Mouse (Mus musculus): ENCODE results near the gene Coq6. TPM values are rescaled to one million over a fixed set of nuclear protein-coding genes. Genes with fewer than 3 reads are reported as not detected.

The Coq6 gene
- polyA plus RNA-seq, 1 experiment from 2014 or later, result 47.2 TPM

- Histone ChIP-seq H3K4me3 (ENCODE audit: low read depth, low read length) (no peak overlapping the region), H3K36me3 (replicated peaks; ENCODE audit: control insufficient read depth, insufficient read depth, low read depth, low read length) (no peaks in the 10 kb centered on the region), H3K9ac (replicated peaks; ENCODE audit: low read length) (no peak overlapping the region), H3K27ac (replicated peaks; ENCODE audit: low read depth, low read length) (no peak overlapping the region), H3K4me2 (ENCODE audit: low read depth, low read length) (no peak overlapping the region), H3K4me1 (ENCODE audit: control insufficient read depth, insufficient read depth, low read length) (no peaks in the 10 kb centered on the region), H3K9me3 (replicated peaks; ENCODE audit: control insufficient read depth, low read length) (no peaks in the 10 kb centered on the region), H3K27me3 (ENCODE audit: control insufficient read depth, insufficient read depth, low read length) (no peaks in the 10 kb centered on the region)
- DNase-seq (ENCODE audit: low spot score), result no peak
- WGBS, result 83% methylated on average over 5 of the region's 5 CpGs
- no peak for ATAC-seq (replicated peaks; ENCODE audit: insufficient number of reproducible peaks, low FRiP score, low TSS enrichment, low read depth)
These were observed 37.2 kb downstream of the Coq6 start for GRCm38 (mm10) chr12:84398629-84399028.

DNA sequence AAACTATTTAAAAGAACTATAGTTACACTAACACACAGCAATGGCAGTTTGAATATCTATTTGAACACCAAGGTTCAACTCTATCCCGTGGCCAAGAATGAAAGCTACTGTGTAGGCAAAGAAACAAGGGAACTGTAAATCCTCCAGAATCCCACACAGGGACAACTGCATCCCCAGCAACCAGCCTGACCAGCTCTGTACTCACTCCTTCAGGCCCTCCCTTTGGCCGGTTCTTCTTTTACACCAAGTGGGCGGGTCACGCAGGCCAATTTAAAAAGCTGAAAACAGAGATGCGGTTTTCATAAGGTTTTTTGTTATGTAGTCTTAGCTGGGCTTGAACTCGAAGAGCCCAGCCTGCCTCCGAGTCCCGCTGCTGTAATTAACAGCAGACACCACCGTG, 37.7 kb downstream of the Coq6 start:
- ATAC-seq (replicated peaks; ENCODE audit: insufficient number of reproducible peaks, low FRiP score, low TSS enrichment, low read depth), result no peak
- WGBS, result 66% methylated on average over 9 of the region's 9 CpGs
- no peaks in the 10 kb centered on the region for H3K27me3 ChIP-seq (ENCODE audit: control insufficient read depth, insufficient read depth, low read length)

GRCm38 (mm10) chr12:84399663-84400062, 38.2 kb downstream of the Coq6 start:
- H3K36me3 ChIP-seq (replicated peaks; ENCODE audit: control insufficient read depth, insufficient read depth, low read depth, low read length), result no peaks in the 10 kb centered on the region
- DNase-seq (ENCODE audit: low spot score) (no peak), ATAC-seq (replicated peaks; ENCODE audit: insufficient number of reproducible peaks, low FRiP score, low TSS enrichment, low read depth) (no peak)
- H3K9ac ChIP-seq (replicated peaks; ENCODE audit: low read length), result no peak overlapping the region
- H3K27me3 ChIP-seq (ENCODE audit: control insufficient read depth, insufficient read depth, low read length), result no peaks in the 10 kb centered on the region
- H3K27ac ChIP-seq (replicated peaks; ENCODE audit: low read depth, low read length), result no peak overlapping the region
- H3K4me3 ChIP-seq (ENCODE audit: low read depth, low read length), result no peak overlapping the region
- H3K4me1 ChIP-seq (ENCODE audit: control insufficient read depth, insufficient read depth, low read length), result no peaks in the 10 kb centered on the region
- no peak overlapping the region for H3K4me2 ChIP-seq (ENCODE audit: low read depth, low read length)
- 77% methylated on average over 9 of the region's 9 CpGs for WGBS
- no peaks in the 10 kb centered on the region for H3K9me3 ChIP-seq (replicated peaks; ENCODE audit: control insufficient read depth, low read length)

More for the DNA sequence above, 37.7 kb downstream of the Coq6 start:
- H3K27ac ChIP-seq (replicated peaks; ENCODE audit: low read depth, low read length), result no peak overlapping the region
- DNase-seq (ENCODE audit: low spot score), result no peak
- H3K36me3 ChIP-seq (replicated peaks; ENCODE audit: control insufficient read depth, insufficient read depth, low read depth, low read length), result no peaks in the 10 kb centered on the region
- H3K9me3 ChIP-seq (replicated peaks; ENCODE audit: control insufficient read depth, low read length), result no peaks in the 10 kb centered on the region
- H3K4me1 ChIP-seq (ENCODE audit: control insufficient read depth, insufficient read depth, low read length), result no peaks in the 10 kb centered on the region
- no peak overlapping the region for H3K4me3 ChIP-seq (ENCODE audit: low read depth, low read length)
- no peak overlapping the region for H3K4me2 ChIP-seq (ENCODE audit: low read depth, low read length)
- H3K9ac ChIP-seq (replicated peaks; ENCODE audit: low read length), result no peak overlapping the region

- 83% methylated on average over 3 of the region's 3 CpGs for WGBS
- ATAC-seq (replicated peaks; ENCODE audit: insufficient number of reproducible peaks, low FRiP score, low TSS enrichment, low read depth) (no peak), DNase-seq (ENCODE audit: low spot score) (no peak)
- no peaks in the 10 kb centered on the region for H3K27me3 ChIP-seq (ENCODE audit: control insufficient read depth, insufficient read depth, low read length)
- no peaks in the 10 kb centered on the region for H3K9me3 ChIP-seq (replicated peaks; ENCODE audit: control insufficient read depth, low read length)
- no peak overlapping the region for H3K9ac ChIP-seq (replicated peaks; ENCODE audit: low read length)
- no peak overlapping the region for H3K4me3 ChIP-seq (ENCODE audit: low read depth, low read length)
- no peak overlapping the region for H3K27ac ChIP-seq (replicated peaks; ENCODE audit: low read depth, low read length)
- H3K36me3 ChIP-seq (replicated peaks; ENCODE audit: control insufficient read depth, insufficient read depth, low read depth, low read length), result no peaks in the 10 kb centered on the region
- no peaks in the 10 kb centered on the region for H3K4me1 ChIP-seq (ENCODE audit: control insufficient read depth, insufficient read depth, low read length)
- H3K4me2 ChIP-seq (ENCODE audit: low read depth, low read length), result no peak overlapping the region
These were observed 38.6 kb downstream of the Coq6 start for GRCm38 (mm10) chr12:84400068-84400467.

DNA sequence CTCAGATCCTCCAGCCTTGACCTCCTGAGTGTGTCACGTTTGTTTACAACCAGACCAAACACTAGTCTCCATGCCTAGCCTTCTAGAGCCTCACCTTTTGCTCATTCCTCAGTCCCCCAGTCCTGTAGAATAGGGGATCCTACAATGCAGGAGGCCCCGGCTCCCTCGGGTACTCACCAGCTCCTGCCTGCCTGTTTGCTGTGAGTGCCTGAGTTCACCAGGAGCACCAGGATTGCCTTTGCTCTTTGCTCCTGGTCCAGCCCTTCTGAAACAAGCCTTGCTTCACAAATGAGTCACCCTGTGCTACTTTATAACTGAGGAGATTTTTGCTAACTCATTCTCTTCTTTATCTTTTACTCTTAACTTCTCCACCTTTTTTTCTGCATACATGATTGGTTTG, 39.2 kb downstream of the Coq6 start:
- H3K4me2 ChIP-seq (ENCODE audit: low read depth, low read length), result no peak overlapping the region
- 78% methylated on average over 3 of the region's 3 CpGs for WGBS
- no peaks in the 10 kb centered on the region for H3K36me3 ChIP-seq (replicated peaks; ENCODE audit: control insufficient read depth, insufficient read depth, low read depth, low read length)
- H3K4me1 ChIP-seq (ENCODE audit: control insufficient read depth, insufficient read depth, low read length), result no peaks in the 10 kb centered on the region
- no peak overlapping the region for H3K9ac ChIP-seq (replicated peaks; ENCODE audit: low read length)
- ATAC-seq (replicated peaks; ENCODE audit: insufficient number of reproducible peaks, low FRiP score, low TSS enrichment, low read depth) (no peak), DNase-seq (ENCODE audit: low spot score) (no peak)
- no peak overlapping the region for H3K27ac ChIP-seq (replicated peaks; ENCODE audit: low read depth, low read length)
- H3K9me3 ChIP-seq (replicated peaks; ENCODE audit: control insufficient read depth, low read length), result no peaks in the 10 kb centered on the region
- H3K4me3 ChIP-seq (ENCODE audit: low read depth, low read length), result no peak overlapping the region
- no peaks in the 10 kb centered on the region for H3K27me3 ChIP-seq (ENCODE audit: control insufficient read depth, insufficient read depth, low read length)

DNA sequence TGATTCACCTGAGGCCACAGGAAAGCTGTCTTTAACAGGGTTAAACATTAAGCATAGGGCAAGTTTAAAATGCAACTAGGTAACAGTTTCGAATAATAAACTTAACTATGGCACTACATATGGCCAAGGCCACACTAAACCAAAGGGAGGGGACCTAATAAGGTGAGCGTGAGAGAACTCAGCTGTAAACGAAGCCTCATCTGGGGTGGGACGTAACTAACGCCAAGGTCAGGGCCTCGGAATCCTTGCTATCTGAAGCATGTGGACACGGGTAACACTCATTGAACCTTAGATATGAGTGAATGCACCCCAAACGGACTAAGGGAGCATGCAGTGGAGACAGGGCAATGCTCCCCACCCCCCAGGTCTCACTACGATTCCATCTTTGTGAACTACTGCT, 41.5 kb downstream of the Coq6 start:
- no peaks in the 10 kb centered on the region for H3K4me1 ChIP-seq (ENCODE audit: control insufficient read depth, insufficient read depth, low read length)
- no peak for ATAC-seq (replicated peaks; ENCODE audit: insufficient number of reproducible peaks, low FRiP score, low TSS enrichment, low read depth)
- H3K9me3 ChIP-seq (replicated peaks; ENCODE audit: control insufficient read depth, low read length), result no peaks in the 10 kb centered on the region
- no peaks in the 10 kb centered on the region for H3K27me3 ChIP-seq (ENCODE audit: control insufficient read depth, insufficient read depth, low read length)
- DNase-seq (ENCODE audit: low spot score), result no peak
- H3K4me3 ChIP-seq (ENCODE audit: low read depth, low read length), result no peak overlapping the region
- no peak overlapping the region for H3K9ac ChIP-seq (replicated peaks; ENCODE audit: low read length)
- no peaks in the 10 kb centered on the region for H3K36me3 ChIP-seq (replicated peaks; ENCODE audit: control insufficient read depth, insufficient read depth, low read depth, low read length)
- whole genome bisulfite sequencing, result 74% methylated on average over 9 of the region's 9 CpGs
- H3K4me2 ChIP-seq (ENCODE audit: low read depth, low read length), result no peak overlapping the region
- H3K27ac ChIP-seq (replicated peaks; ENCODE audit: low read depth, low read length), result no peak overlapping the region

DNA sequence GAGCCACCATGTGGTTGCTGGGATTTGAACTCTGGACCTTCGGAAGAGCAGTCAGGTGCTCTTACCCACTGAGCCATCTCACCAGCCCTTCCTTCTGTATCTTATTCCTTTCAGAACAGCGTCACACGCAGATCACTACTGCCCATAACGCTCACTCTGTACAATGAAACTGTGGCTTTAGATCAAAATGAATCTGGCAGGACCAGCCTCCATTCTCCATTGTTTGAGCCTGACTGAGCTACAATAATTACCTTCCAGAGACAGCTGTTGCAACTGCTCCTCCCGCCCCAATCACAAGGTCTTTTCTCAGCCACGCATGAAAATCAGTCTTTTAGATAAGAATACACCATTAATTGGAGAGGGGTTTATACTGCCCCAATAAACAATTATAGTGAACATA, 43.1 kb downstream of the Coq6 start:
- Histone ChIP-seq H3K36me3 (replicated peaks; ENCODE audit: control insufficient read depth, insufficient read depth, low read depth, low read length) (no peaks in the 10 kb centered on the region), H3K9ac (replicated peaks; ENCODE audit: low read length) (no peak overlapping the region), H3K4me3 (ENCODE audit: low read depth, low read length) (no peak overlapping the region), H3K4me2 (ENCODE audit: low read depth, low read length) (no peak overlapping the region), H3K9me3 (replicated peaks; ENCODE audit: control insufficient read depth, low read length) (no peaks in the 10 kb centered on the region), H3K27ac (replicated peaks; ENCODE audit: low read depth, low read length) (no peak overlapping the region), H3K27me3 (ENCODE audit: control insufficient read depth, insufficient read depth, low read length) (no peaks in the 10 kb centered on the region), H3K4me1 (ENCODE audit: control insufficient read depth, insufficient read depth, low read length) (no peaks in the 10 kb centered on the region)
- DNase-seq (ENCODE audit: low spot score), result no peak
- WGBS, result 93% methylated on average over 6 of the region's 6 CpGs
- ATAC-seq (replicated peaks; ENCODE audit: insufficient number of reproducible peaks, low FRiP score, low TSS enrichment, low read depth), result no peak

DNA sequence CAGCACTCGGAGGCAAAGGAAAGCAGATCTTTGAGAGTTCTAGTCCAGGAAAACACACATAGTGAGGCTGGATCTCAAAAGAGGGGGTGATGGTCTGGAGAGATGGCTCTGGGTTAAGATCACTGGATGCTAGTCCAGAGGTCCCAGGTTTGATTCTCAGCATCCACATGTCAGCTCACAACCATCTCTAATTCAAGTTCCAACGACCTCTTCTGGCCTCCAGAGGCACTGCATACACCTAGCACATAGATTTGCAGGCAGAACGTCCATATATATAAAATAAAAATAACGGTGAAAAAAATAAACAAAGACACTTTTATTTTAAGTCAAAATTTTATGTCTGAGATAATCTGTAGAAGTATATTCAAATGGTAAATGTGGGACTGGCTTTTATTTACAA, 45.8 kb downstream of the Coq6 start:
- ATAC-seq (replicated peaks; ENCODE audit: insufficient number of reproducible peaks, low FRiP score, low TSS enrichment, low read depth) (no peak), DNase-seq (ENCODE audit: low spot score) (no peak)
- Histone ChIP-seq H3K27me3 (ENCODE audit: control insufficient read depth, insufficient read depth, low read length) (no peaks in the 10 kb centered on the region), H3K27ac (replicated peaks; ENCODE audit: low read depth, low read length) (no peak overlapping the region), H3K4me3 (ENCODE audit: low read depth, low read length) (no peak overlapping the region), H3K4me2 (ENCODE audit: low read depth, low read length) (no peak overlapping the region), H3K4me1 (ENCODE audit: control insufficient read depth, insufficient read depth, low read length) (no peaks in the 10 kb centered on the region), H3K36me3 (replicated peaks; ENCODE audit: control insufficient read depth, insufficient read depth, low read depth, low read length) (no peaks in the 10 kb centered on the region), H3K9me3 (replicated peaks; ENCODE audit: control insufficient read depth, low read length) (no peaks in the 10 kb centered on the region), H3K9ac (replicated peaks; ENCODE audit: low read length) (no peak overlapping the region)
- WGBS, result 57% methylated on average over 4 of the region's 4 CpGs

All from embryonic facial prominence, embryonic 11.5 days (tissue).